Mouse (Mus musculus) subcutaneous adipose tissue, adult 2 months (tissue): ENCODE measurements around the gene Adam10. TPM values are rescaled to one million over a fixed set of nuclear protein-coding genes. Genes with fewer than 3 reads are reported as not detected.

Experiments used
- polyA plus RNA-seq: library from polyadenylated mRNA; depleted of rRNA; stranded (reverse); fragments of >200 nt; gene quantifications from 2 replicates; pipeline ENCODE4 v1.2.3, GENCODE M21; 2012; ENCODE audit warnings: low replicate concordance; rRNA removed

The Adam10 gene
- polyA plus RNA-seq: 15.3 and 33.6 TPM in 2 replicates

DNA sequence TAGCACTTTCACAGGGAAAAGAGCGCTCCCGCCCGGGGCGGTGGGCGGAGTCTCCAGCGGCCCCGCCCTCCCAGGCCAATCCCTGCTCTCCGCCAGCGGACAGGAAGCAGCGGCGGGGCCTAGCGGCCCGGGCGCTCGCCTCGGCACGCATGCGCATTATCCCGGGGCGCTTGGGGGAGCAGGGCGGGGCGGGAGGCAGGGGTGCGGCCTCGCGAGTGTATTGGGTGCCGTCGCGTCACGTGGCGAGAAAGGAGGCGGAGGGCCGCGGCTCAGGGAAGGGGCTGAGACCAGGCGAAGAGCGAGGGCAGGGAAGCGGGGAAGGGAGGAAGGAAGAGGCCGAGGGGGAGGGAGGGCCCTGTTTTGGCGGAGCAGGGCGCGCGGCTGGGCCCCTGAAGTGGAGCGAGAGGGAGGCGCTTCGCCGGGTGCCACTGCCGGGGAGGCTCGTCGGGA is at the start of gene Adam10:
Adam10 (plus strand) TSS at position 316 of the 450 bp plus-strand sequence.

DNA sequence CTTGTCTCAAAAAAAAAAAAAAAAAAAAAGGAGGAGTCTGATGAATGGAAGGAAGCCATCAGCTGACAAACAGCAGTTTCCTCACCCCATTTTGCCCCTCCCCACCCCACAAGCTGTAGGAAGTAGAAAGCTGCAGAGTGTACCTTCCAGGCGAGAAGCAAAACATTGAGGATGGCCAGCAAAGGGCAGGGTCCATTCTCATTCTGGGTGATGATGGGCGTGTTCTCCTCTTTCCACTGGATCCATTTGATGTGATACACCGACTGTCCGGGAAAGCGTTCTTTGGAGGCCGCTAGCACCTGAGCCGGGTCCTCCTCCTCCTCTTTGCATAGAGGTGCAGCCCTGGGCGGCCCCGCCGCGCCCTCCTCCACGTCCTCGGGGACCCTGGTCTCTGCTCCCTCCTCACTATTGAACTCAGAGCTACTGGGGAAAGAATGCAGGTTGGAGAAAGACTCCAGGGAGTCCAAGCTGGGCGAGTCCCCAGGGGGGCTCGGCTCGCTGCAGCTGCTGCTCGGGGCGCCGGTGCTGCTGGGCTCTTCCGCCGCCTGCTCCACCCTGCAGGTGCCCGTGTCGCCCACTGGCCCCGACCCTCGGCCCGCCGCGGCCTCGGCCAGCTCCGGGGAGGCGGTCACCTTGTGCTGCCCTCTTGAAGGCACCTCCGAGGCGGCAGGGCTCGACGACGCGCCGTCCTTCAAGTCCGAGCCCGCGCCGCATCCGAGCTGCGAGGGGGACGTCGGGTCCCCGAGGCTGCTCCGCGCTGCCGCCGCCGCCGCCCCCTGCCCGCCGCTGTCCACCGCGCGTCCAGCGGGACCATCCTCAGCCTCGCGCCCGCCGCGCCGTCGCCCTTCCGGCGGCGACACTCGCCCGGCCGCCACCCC is 22.4 kb upstream of the Adam10 start, which contains the start of gene Gm10642:
Gm10642 (plus strand) TSS at position 122 of the 878 bp plus-strand sequence.

DNA sequence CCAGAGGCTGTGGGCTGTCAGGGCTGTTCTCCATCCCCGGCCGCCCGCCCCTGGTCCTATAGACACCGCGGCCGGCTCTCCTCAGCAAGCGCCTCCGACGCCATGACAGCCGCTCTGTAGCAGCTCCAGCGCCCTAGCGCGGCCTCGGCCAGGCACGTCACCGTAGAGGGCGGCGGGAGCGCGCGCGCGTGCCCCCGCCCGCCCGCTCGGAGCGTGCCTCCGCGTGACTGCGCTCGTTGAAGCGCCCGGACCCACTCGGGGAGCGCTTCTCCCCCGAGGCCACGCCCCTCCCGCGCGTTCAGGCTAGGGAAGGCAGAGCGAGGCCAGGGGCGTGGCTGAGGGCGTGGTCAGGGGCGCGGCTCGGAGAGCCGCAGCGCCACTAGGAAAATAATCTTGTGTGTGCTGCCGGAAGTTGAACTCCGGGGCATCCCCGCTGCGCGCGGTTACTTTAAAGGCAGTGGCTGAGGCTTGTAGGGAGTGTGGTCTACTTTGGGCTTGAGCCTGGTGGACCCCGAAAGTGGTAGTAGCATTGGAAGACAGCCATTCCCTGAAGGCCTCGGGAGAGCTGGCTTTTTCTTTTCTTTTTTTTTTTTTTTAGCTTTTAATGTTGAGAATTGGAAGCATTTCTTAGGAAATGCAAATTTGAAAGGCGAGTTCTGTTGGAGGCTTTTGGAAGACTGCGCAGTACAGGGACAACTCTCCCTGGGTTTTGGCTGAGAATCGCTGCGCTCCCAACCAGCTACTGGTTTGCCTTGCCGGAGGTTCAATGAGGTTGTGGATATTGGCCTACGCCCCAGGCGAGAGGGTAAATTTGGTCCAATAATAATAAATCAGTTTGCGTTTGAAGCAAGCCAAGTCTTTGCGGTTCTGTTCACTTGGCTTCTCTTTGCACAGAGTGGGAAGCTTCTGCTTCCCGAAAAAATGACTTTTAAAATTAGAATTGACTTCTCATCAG is 21.5 kb upstream of the Adam10 start, which contains the start of gene Mindy2:
Mindy2 (minus strand) TSS at position 162 of the 955 bp plus-strand sequence.

Other genes starting within 250 kb of the Adam10 start
- 35.8 and 41.8 TPM in 2 replicates for gene Rnf111, start 175.3 kb upstream of the Adam10 start, polyA plus RNA-seq
- 6.9 and 11.0 TPM in 2 replicates for gene Sltm, start 136.2 kb upstream of the Adam10 start, polyA plus RNA-seq
- 1.6 and 2.9 TPM in 2 replicates for gene Gm10642, start 22.7 kb upstream of the Adam10 start, polyA plus RNA-seq
- gene Mindy2, start 21.8 kb upstream of the Adam10 start, polyA plus RNA-seq: 7.2 and 9.8 TPM in 2 replicates